Mouse (Mus musculus) cerebellum, adult 18-20 months (tissue): Measurements from ENCODE around the gene Amdhd2.

Experiments
- DNase-seq, 2 experiments: peaks; one replicate each; pipeline ENCODE4 v3.0.0; 2021

Gene Amdhd2

GRCm38 (mm10) chr17:24197032-24197824, 33.7 kb upstream of the Amdhd2 start:
- DNase-seq = peak; percentile 44 to 47

- no peak for DNase-seq
Observed at GRCm38 (mm10) chr17:24195349-24195748, 31.8 kb upstream of the Amdhd2 start.

DNA sequence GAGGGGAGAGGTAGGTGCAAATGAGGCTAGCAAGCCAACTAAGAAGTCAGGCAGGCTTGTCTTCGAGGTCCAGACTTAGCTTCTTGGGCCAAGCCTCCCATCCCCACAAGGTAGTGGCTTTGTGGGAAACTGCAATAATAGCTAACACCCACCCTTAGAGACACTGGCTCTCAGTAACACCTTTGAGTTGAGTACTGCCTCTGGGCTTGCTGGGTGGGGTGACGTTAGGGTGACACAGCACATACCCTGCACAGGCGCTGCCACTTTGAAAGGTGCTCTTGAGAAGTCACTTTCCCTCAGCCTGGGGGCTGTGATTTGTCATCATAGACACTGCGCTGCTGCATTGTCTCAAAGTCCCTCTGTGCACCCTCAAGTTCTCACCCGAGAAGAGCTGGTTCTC, 30.2 kb upstream of the Amdhd2 start:
- DNase-seq = no peak

DNA sequence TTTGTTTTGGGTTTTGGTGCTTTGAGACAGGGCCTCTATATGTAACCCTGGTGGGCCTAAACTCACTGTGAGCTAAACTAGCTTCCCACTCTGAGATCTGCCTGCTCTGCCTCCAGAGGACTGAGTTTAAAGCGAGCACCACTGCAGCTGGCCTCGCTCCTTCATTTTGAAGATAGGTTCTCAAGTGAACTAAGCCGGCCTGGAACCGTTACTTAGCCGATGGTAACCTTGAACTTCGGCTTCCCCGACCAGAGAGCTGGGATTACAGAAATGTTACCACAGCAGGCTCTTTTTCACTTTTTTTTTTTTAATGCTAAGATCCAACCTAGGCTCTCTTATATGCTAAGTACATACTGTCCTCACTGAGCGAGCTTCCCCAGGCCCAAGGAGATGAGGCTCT, 29.7 kb upstream of the Amdhd2 start:
- DNase-seq = no peak

DNA sequence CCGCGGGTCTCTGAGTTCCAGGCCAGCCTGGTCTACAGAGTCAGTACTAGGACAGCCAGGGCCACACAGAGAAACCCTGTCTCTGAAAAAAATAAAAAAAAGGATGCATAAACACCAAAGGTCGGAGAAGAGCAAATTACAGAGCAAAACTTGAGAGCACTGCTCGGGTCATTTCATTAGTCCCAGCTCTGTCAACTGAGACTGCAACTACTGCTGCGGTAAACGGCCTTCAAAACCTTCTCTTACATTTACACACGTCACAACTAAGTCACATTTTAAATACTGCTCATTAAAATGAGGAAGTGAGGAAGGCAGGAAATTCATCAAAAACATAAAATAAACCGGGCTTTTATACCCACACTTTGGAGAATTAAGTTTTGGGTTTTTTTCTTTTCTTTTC, 29.3 kb upstream of the Amdhd2 start:
- DNase-seq = no peak

DNA sequence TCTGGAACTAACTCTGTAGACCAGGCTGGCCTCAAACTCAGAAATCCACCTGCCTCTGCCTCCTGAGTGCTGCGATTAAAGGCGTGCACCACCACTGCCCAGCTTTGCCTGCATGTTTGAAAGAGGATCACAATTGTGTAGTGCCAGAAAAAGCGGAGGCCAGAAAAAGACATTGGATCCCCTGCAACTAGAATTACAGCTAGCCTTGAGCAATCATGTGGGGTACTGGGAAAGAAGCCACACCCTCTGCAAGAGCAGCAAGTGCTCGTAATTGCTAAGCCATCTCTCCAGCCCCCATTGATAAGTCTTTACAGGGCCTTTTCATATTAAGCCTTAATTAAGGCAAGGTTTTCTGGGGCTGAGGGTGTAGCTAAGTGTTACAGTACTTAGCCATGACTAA, 27.9 kb upstream of the Amdhd2 start:
- no peak for DNase-seq

DNA sequence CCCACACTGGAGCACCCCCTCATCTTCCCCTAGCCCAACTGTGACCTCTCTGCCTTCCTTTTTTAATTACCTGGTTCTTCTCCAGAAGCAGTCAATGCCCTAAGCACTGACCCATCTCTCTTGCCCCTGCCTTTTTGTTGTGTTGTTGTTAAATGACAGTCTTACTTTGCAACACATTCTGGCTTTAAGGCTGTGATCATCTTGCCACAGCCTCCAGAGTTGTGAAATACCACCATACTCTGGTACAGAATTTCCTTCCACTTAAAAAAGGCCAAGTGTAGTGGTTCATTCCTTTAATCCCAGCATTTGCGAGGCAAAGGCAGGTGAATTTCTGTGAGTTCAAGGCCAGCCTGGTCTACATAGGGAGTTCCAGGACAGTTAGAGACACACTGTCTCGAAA, 27.4 kb upstream of the Amdhd2 start:
- DNase-seq = no peak

DNA sequence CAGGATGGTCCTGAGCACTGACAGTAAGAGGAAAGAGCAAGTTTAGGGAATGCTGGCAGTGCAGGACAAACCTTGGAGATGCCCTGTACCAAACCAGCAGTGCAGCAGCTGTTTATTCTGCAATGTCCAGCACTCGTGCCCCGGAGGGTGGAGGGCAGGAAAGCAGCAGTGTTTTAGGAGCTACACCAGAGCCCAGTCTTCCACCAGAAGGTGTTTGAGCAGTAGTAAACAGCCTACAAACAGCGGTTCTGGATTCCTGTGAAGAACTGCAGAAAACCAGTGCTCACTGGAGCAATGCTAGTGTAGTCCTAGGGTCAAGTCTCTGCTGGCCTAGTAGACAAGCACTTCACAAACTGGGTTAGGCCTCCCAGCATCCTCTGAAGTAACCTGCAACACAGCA, 10.7 kb upstream of the Amdhd2 start:
- no peak for DNase-seq

DNA sequence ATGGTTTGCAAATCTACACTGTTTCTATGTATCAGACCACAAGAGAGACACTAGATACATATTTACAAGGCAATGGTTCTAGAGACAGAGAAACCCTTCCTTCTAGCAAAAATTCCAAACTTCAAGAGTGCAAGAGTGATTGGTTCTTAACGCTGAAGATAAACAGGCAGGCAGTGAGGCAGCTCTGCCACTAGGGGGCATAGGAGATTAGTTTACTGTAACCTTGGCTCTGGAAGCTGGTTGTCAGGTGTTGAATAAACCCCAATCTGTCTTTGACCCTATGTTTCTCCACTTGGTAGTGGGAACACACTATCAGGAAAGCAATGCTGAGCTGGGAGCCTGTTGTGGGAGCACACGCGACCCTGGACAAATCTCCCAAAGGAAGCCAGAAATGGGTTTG, 9.9 kb upstream of the Amdhd2 start:
- DNase-seq = peak; percentile 75 to 81

DNA sequence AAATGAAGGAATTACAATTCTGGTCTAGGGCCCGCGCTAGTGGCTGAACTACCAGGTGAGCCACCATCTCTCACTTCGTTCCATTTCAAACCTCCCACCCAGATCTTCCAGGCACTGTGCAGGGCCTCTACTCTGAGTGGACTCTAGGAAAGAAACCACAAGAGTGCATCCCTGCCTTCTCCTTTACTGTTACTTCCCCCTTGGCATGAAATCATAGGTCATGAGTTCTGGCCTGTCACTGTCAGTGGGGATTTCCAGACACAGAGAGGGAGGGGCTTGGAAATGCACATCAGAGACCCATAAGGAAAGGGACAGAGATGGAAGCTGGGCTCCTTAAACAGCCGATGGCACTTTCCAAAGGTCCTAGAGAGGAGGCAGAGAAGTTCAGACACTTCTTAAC, 8.2 kb upstream of the Amdhd2 start:
- no peak for DNase-seq

DNA sequence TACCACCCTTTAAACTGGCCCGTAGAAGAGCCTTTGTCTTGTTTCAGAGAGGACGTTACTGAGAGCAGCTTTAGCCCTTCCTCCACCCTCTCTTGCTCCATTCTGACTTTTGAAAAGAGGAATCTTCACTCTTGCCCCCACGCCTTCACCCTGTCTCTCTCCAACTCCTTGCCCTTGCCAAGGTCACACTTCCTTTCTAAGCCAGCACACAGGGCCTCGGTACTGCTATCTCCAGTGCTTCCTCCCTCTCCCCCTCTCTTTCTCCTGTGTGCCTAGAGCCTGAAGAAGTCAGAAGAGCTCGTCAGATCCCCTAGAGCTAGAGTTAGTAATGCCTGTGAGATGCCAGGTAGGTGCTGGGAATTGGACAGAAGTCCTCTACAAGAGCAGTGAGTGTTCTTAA, 7.2 kb upstream of the Amdhd2 start:
- no peak for DNase-seq

- DNase-seq = no peak
Observed at GRCm38 (mm10) chr17:24170125-24170524, 6.6 kb upstream of the Amdhd2 start.

DNA sequence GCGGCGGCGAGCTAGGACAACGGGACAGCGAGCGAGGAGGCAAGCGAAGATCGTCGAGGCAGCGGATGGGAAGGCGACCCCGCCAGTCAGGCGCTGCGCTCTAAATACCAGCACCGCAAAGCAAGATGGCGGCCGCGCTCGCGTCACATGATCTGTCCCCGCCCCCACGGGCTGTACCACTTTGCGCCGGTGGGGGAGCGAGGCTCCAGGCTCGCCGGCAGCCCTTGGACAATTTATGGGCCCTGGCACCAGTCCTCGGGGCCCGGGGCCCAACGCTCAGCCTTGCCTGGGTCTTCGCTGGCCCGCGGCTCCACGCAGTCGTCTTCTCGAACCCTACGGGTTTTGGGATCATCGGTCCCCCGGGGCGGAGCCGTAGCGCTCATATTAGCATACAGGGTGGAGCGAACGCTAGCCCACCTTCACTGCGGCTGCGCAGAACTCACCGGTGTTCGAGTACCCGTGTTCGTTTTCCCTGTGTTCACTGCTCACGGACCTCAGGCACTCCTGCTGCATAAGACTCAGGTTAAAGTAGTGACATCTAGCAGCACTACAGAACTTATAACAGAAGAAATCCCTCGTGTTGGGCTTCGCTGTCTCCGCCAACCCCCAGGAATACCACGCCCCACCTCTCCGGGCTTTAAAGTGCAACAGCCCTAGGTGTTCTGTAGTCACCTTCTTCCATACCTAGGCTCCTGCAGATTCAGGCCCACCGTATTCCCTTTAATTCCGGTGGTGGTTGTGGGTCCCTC, 5.9 kb upstream of the Amdhd2 start, which contains the start of gene Atp6v0c:
TSS of gene Atp6v0c (minus strand) at position 386 of the 749 bp plus-strand sequence.
- DNase-seq = peak; percentile 97

DNA sequence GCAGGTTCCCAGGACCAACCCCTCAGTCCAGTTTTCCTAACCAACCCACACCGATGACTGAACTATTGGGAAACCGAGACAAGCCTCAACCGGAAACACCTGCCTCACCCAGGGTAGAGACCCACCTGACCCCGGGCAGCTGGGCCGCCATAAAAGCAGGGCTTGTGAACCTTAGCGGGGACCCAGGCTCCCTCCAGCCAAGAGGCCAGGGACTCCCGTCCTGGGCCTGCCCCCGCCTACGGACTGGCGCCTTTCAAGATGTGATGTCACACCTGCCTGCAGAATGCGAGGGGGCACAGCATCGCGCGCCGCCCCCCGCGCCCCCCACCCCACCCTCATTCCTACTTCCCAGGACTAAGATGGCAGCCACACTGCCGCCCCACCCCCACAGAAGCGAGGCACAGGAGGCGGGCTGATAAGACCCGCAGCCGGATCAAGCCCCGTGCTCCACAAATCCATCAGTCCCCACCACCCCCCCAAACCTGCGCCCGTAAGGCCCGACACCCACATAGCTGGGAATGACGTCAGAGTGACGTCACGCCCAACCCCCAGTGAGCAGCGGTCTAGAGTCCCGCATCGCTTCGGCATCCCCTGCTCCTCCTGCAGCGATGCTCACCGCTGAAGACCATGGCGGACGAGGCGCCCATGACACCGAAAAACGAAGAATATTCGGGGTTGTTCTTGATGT, 5.2 kb upstream of the Amdhd2 start:
- DNase-seq = peak; percentile 69 to 80

DNA sequence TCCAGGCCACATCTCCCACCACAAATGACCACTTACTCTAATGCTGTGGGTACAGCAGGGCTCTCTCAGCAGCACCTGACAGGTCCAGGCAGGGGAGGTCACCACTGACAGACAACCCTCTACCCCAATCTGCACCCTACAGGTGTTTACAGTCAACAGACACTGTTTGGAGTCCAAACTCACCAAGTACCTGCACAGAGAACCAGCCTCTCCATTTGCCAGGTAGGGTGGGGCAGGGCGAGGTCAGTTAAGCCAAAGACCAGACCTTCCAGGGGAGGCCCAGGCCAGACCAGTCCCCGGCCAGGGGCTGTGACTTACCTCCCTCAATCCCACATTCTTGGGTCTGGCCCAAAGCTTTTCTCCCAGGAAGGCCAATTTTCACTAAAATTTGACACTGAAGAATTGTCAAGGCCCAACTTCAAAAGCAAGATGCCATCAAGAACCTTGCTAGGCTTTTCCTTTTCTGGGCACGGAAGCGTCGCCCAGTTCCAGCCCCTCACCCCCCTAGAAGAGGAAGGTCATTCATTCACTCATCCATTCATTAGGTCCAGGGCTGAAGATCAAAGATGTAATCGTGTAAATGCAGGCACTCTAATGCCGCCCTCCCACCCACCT, 4.4 kb upstream of the Amdhd2 start:
- DNase-seq = no peak

GRCm38 (mm10) chr17:24167120-24167519, 3.6 kb upstream of the Amdhd2 start:
- DNase-seq = no peak

GRCm38 (mm10) chr17:24164566-24165259, 1.1 kb upstream of the Amdhd2 start:
- no peak for DNase-seq

DNA sequence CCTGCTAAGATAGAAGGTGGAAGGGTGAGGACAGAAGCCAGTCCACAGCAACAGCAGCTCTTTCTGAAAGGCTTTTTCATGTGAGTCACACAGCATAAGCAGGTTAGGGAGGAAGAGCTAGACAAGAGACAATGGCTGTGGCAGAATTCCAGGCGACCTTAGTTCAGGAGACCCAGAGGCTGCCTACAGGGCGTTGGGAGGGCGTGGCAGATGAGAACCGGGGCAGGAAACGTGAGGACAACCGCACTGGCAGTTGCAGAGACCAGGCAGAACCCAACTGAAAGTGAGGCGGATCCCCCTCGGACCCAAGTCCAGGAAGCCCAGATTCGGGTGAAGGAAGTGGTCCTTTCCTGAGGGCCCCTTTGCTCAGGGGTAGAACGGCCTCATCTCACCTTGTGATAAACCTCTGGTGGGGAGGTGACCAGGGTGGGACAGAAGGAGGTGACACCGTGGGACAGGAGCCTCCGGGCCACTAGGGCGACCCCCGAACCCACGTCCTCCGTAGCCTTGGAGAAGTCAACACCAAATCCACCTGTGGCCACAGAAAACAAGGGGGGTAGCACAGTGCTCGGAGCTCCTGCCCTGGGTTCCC, 886 bp downstream of the Amdhd2 start:
- peak; percentile 20 to 36 for DNase-seq

DNA sequence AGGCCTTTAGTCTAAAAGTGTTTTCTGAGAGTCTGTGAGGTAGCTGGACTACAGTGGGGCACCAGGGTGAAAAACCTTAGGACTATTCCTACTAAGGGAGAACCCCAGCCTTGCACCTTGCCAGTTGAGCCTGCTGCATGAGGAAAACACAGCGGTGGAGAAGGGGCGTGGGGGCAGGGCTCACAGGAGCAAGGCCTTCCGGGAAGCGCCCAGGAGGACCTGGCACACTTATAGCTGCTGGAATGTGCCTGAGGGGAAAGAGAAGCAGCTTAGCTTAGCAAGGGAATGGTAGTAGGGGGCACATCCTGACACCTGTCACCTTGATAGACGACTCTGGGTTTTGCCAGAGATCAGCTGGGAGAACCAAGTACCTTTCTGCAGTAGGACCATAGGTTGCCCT, 2.1 kb downstream of the Amdhd2 start:
- DNase-seq = no peak

DNA sequence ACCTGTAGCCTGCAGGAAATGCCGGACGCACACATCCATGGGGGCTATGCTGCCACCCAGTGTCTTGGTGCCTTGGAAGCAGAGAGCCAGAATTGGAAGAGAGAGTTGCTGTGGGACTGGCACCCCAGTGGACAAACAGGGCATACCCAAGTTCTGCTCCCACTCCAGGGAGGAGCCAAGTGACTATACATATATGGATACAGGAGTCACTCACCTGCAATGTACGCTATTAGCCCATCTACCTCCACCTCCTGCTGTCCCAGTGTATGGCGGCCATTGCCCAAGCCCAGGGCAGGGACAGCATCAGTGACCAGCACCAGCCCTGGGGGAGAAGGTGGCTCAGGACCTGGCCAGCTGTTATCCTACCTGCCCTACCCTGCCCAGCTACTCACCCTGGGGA, 6.0 kb downstream of the Amdhd2 start:
- DNase-seq = no peak

- DNase-seq = no peak
Observed at GRCm38 (mm10) chr17:24157121-24157520, 6.4 kb downstream of the Amdhd2 start.

GRCm38 (mm10) chr17:24156394-24156793, 7.2 kb downstream of the Amdhd2 start:
- no peak for DNase-seq
